Mouse (Mus musculus): ENCODE results near the gene Ajap1.

Gene Ajap1

DNA sequence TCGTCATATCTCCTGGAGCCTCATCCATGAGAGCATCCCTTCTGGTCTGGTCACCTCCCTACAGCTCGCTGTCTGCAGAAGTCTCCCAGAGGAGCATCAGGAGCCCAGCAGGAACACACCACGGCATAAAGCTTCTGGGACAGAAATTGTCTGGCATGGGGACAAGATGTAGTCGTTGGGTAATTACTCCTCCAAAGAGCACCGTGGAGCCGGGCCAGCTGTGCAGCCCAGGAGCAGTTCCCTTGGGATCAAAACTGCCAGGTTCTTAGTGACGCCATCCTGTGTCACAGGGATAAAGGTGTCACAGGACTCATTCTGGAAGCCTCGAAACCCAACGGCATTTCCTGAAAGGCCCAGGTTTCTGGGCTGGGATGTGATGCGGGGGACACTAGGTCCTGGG lies 40.1 kb downstream of the Ajap1 start:
- no peak for DNase-seq

DNA sequence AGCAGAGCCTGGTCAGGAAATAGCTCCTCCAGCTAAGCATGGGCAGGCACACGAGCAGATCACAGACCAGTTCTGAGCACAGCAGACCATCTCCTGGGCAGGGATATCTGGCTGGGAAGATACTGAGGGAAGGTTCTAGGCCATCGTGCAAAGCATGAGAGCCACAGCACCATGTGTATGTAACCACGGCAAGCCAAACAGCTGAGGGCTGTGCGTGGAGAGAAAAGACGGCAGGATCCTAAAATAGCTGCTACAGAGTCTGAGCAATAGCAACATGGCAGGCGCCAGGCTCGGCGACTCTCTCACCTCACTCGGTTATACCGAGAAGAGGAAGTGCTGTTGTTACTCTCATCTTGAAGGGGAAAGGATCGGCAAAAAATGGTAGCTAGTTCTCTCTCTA lies 42.7 kb downstream of the Ajap1 start:
- DNase-seq = no peak

DNA sequence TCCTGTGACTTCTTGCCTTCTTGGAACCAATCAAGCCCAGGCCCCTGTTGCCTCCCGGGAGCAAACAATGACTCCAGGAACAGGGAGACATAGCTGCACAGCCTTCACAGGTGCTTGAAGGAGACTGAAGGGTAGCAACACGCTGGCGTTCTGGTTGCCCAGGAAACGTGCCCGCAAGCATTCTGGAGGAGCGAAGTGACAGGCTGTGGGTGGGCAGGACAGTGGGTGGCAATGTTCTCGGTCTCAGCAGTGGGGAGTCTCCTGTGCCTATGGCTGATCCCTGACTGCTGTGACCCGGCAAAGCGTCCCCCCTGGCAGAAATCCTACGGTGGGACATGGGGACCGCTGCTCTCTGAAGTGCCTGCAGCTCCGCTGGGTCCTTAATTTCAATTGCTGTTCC lies 43.6 kb downstream of the Ajap1 start:
- DNase-seq = no peak

DNA sequence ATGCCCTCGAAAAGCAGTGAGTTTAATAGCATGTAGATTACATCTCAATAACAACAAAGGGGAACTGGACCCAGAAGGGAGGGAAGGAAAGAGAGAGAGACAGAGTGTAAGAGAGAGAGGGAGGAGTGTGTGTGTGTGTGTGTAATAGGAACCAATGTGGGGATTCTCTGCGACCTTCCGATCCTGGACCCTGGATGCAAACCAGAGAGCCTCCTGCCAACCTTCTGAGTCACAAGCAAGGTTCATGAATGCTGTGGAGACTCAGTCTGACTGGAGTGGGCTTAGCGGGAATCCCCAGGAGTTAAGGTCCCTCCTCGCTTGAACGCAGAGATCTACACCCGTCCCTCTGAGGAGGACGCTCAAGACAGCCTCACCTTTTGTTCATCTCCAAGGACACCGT lies 45.4 kb downstream of the Ajap1 start:
- DNase-seq = no peak

DNA sequence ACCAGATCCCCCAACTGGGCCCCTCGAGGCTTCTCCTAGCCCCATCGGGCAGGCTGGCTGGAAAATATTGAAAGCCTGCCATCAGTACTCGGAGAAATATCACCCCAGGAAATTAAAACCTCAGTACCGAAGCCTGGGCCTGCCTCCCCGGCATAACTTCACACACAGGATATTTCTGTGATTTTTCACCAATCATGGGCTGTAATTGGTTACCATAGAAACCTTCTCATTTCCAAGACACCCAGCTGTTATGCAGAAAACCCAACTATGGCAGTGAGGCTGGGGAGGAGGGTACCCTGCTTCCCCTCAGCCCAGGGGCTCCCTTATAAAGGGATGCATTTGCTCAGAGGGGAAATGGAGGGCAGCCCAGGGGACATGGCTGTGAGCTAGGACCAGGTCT lies 46.7 kb downstream of the Ajap1 start:
- no peak for DNase-seq

DNA sequence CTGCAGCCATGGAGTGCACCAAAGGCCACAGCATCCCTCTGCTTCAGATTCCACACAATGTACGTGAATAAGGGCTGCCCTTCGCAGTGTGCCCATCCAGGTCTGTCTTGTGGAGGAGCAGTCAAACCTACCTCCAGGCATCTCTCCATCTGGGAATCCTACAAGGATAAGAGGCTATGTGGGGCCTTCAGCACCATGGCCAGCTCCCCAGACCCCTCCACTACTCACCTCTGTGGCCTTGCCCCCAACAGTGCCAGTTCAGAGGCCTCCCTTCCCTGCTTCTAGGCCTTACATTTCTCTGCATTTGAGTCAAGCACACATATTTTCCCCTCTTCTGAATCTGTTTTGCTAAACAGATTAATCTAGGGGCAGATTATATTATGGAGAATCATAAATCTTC lies 52.6 kb downstream of the Ajap1 start:
- no peak for DNase-seq

DNA sequence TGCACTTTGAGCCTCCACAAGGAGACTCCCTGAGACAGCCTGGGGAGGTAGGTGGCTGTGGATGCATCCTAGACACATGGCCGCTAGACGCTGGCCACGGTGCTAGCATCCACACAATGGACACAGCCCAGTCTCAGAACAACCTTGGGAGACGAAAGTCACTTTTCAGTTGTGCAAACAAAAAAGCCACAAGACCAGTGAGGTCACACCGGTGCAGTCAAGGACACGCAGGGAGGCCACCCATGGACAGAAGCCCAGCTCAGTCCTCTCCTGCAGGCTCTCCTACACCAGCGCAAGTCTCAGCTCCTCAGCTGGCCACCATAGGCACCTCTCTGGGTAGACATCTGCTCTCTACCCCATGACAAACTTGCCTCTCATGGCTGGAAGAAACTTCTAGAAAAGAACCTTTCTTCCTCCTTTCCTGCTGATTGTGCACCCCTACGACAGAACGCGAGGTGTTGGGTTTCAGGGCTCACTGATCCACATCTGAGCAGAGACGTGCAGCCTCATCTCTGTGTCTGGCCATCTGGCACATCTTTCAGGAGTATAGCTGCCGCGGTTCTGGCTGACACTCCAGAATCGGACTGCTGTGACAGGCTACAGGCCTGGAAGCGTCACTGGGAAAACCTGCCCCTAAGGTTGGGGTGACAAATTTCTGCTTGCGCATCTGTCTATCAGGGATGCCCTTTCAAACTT lies 56.5 kb downstream of the Ajap1 start:
- no peak for DNase-seq

DNA sequence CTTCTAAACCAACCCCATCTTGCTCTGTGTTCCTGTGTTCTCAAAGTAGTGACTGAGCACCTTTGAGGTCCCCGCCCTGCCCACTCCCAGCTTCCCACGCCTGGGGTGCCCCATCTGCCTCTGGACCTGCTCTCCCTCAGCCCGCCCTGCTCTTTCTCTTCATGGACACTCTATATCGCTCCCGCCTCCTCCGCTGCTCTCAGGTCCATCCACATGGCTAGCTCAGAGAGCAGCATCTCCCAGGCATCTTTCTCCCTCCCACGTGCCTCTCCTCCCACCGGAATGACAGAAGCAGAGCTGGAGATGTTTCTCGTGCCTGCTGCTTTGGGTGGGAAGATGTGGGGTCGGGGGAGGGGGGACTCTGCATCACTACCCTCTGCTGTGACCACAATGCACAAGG lies 58.3 kb downstream of the Ajap1 start:
- no peak for DNase-seq

DNA sequence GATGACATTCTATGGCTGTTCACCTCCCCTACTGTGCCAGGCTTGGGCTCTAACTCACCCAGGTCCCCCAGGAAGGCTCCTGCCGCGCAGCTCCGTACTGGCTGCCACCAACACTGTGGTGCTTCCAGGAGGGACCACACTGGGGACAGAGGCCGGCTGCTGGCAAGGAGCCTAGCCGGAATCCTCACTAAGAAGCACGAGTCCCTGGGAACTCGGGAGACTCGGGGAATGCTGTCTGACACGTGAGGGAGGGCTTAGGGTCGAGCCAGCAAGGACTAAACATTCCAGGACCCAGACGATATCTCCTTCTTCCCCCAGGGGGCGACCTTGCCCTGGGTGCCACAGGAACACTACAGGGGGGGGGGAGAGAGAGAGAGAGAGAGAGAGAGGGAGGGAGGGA lies 64.7 kb downstream of the Ajap1 start:
- DNase-seq = no peak

DNA sequence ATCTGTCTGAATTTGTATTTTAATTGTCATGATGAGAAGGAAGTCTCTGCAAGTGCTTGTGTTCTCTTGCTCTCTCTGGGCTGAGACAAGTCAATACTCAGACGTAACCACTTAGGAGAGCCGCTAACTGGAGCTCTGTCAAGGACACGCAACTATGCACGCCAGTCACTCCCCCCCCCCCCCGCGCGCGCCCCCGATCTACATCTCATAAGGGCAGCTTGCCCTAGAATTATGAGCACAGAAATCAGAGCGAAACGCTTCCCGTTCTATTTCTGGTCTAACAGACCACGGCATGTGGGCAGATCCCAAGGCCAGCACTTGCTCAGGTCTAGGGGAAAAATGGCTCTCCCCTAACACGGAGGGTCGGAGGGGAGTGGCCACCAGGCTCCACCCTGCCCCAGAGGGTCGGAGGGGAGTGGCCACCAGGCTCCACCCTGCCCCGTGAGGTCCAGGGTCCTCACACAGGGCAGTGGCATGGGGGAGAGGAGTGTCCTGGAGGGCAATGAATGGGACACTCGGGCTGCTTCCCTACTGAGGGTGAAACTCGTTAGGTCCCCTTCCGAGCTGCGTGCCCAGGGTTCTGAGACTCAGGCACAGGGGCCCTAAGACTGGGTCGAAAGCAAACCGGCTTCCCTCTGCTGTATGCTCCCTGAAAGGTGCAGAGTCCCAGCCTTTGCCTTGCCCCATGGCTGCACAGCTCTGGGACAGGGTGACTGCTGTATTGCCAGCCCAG lies 65.3 kb downstream of the Ajap1 start:
- no peak for DNase-seq

DNA sequence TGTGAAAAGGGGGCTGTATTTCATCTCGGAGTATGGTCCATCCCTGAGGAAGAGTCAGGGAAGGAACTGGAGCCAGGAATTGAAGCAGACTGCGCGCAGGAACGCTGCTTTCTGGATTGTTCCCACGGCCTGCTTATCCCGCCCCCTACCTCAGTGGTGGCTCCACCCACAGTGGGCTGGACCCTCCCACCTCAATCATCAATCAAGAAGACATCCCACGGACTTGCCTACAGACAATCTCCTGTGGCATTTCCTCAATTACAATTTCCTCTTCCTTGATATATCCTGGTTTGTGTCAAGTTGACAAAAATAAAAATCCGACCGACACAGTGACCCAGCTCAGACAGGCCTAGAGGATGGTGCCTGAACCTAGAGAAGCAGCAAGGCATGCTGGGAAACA lies 66.5 kb downstream of the Ajap1 start:
- no peak for DNase-seq

DNA sequence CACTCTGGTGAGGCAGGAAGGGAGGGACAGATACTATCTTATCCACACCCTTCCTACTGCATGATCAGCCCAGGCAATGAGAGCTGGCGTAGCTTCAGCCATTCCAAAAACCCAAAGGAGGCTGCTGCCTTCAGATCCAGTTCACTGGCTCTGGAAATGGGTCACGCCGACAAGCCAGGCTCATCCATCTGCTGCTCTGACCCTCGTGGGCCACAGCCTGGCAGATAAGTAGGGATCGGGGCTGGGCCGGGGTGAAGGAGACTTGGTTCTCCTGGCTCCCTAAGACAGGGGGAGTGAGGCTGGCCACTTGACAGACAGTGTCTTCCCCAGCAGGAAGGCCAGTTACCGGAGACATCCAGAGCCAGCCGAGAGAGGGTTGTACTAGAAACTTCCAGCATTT lies 84.2 kb downstream of the Ajap1 start:
- no peak for DNase-seq

DNA sequence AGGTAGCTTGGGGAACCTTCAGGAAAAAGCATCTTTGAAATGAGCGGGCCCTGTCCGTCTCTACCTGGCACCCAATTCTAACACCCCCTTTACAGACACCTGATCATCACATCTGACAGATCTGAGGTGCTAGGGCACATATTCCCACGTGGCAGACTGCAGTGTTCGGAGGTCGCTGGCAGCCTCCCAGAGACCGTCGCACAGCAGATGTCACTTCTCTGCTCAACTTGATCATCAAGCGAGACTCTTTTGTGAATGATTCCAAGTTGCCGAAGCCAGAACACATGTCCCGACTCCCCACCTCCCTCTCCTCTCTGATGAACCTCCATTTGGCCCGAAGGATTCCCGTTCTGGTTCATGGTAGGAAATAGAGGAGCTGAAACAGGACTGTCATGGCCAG lies 95.1 kb downstream of the Ajap1 start:
- no peak for DNase-seq

DNA sequence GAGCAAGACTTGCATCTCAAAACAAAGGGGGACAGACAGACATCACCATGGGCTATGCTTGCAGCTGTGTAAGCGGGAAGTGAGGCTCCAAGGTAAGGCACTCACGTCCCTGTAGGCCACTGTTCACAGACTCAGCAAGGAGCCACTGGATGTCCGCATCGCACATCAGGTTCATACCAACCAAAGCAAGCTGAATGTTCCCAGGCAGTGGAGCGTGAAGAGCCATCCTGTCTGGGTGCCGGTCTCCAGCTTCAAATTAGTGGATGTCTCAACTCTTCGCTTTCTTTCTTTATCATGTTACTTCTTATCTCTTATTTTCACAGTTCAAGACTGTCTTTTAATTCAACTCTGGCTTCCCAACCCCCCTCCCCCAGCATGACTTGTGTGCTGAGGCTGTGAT lies 101.2 kb downstream of the Ajap1 start:
- DNase-seq = no peak

DNA sequence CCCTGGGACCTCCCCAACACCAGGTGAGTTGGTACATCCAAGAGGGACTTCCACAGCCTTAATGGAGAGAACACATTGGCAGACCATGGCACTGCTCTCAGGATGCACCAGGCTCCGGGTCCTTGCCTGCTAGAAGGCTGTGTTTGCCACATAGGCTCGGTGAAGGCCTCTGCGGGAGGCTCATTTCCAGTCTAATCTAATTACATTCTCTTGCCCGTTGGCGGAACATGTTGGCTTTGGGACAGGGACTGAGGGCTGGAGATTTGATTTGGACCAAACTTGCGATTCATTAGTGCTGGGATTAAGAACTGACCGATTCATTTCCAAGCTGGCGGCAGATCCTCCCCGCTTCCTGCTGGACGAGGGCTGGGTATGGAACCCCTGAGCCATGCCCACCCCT lies 101.7 kb downstream of the Ajap1 start:
- no peak for DNase-seq

DNA sequence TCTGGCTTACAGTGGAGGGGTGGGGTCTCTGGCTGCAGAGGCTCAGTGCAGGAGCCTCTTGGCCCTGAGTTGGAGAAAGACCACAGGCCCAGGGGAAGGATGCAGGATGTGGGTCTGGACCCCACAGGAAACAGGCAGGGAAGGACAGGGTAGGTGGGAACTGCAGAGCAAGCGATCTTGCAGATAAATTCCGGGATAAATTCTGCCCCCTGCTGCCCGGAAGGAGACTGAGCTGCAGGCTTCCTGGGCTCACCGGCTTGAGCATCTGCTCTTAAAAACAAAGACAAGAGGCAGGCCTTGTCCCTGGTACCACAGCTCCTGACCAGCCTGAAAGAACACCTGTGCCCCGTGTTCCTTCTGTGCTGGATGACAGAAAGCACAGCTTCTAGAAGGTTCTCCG lies 104.6 kb downstream of the Ajap1 start:
- DNase-seq = no peak

DNA sequence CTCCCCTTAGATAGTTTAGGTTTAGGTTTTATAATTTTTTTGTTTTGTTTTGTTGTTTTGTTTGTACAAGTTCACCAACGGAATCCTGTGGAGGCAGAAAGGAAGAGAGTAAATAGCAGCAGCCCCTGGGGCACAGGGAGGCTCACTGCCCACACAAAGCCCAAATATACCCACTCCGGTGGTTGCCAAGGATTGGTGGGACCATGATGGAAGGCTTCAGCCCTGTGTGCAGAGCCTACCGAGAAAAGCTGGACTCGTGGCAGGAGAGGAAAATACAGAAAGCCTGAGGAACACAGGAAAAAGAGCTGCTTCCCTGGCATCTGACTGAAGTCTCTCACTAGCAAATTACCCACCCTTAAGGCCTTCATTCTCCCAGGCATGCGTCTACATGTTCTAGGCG lies 108.4 kb downstream of the Ajap1 start:
- no peak for DNase-seq

DNA sequence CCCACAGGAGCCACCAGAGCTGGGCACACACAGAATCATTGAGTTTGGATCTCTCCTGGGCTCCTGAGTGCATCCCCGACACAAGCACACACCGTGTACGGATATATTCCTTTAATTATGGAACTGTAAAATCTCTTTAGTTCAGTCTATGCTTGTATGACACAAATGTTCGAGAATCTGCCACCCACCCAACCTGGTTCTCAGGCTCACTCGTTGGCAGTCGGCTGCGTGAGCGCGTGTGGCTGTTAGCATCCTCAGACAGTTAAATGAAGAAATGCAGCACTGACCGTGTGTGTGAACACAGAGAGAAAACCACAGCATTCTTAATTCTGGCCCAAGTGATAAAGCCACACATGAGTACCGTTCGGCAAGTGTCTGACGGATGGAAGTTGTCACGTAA lies 109.5 kb downstream of the Ajap1 start:
- DNase-seq = no peak

DNA sequence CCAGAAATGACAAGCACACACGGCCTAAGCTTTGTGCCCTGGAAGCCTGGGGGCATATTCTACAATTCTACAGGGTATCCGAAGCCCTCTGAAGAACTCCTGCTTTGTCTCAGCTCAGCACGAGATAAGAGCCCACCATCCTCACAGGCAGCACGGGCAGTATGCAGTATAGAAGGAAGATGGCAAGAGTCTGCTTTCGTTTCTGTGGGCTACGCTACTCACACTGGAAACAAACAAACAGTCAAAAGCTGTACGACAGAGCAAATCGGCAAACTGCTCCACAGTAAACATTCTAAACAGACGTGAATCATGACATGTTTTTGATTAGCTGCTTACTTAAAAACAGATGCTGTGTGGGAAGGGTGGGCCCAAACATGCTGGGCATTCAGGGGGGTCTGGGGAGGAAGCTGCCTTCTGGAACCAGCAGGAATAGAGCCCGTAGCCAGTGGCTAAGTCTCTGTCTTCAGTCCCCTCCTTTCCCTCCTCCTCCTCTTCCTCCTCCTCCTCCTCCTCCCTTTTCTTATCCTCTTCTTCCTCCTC lies 113.9 kb downstream of the Ajap1 start:
- no peak for DNase-seq

DNA sequence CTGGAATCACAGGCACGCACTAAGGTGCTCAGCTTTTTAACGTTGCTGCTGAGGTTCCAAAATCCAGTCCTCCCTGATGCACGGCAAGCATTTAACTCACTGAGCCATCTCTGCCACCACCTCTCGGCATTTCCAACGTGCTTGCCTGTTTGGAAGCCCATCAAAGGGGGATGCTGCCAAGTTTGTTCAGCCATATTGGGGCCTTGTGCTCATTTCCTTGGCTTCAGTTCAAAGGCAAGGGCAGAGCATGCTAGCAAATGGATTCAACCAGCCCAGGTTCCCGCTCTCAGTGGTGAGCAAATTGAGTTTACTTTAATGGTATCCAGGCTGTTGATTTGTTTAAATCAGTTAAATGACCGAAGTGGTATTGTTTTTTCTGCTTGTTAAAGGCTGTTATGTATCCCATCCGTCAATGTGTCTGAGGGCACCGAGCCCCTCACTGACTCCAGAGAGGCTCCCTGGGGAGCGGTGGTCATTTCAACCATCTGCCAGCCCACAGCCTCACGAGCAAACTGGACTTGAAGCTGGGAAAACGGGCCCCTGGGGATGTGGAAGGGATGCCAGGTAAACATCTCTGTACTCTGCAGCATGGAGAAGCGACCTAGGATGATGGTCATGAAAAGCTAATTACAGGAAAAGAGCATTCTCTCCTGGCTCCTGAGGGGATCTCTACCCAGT lies 121.6 kb downstream of the Ajap1 start:
- no peak for DNase-seq

DNA sequence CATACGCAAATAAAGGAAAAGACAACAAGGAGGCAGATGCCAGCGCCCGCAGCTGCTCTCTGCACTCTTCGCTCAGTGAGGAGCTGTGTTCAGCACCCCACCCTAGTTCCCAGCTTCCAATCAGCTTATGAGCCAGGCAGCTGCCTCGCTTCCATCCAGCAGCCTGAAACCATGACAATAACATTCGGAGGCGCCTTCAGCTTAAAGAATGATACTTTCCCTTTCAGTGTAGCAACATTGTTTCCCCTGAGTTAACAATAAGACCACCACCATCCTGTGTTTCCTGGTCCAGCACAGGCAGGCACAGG lies 124.4 kb downstream of the Ajap1 start:
- no peak for DNase-seq

DNA sequence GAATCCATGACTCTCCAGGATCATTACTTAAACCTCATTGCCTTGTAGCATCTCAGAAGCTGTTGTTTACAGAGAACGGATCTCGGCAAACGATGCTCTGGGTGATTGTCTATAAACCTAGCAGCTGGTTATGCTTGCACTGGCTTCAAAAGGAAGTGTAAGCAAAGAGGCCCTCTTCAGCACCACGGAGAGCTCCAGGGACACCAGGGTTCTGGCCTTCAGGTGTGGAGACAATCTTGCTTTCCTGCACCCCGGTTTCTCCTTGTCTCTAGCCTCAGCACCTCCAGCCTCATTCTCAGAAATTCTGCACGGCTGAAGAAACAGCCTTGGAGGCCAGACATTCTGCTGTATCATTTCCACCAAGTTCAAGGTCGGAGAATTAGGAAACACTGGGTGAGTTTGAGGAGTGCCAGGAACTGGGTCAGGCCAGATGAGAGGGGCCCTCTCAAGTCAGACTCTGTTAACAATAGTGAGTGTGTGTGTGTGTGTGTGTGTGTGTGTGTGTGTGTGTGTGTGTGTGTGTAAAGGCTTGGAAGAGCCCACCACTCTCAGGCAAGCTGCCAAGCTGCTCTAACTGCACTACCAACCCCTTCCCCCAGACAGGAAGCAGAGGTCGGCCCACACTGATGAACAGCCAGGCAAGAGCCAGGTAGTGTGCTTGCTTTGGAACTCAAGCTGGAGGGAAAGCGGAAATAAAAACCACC lies 124.9 kb downstream of the Ajap1 start:
- DNase-seq = no peak

DNA sequence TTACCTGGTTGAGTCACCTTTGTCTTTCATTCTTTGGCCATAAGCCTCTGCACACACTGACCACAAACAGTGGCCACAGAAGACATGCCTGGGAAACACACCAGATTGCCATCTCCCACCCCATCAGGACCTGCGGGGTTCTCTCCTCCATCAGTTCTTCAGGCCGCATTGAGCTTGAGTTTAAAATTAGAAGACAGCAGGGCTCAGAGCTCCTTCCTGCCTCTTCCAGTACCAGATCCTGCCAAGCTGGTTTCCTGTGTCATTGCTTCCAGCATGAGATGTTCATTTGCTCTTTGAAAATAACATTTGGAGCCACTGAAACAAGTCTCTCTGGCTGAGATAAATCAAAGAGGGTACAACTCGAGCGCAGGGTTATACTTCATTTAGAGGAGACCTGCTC lies 126.4 kb downstream of the Ajap1 start:
- DNase-seq = no peak

DNA sequence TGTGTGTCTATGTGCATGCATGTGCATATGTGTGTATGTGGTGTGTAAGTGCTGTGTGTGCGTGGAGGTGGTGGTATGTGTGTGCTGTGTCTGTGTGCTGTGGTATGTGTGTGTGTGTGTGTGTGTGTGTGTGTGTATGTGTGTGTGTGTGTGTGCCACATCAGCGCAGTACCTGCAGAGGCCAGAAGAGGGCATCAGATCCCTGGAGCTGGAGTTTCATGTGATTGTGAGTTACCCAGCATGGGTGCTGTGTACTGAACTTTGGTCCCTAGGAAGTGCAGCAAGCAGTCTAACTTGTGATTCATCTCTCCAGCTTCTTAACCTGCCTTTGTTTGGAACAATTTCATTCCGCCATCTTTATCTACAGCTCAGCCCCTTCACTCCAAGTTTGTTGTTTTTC lies 137.6 kb downstream of the Ajap1 start:
- no peak for DNase-seq

All from spleen, adult 18-20 months (tissue).